Comparison of ENCODE assay signal across 11 mouse cellular contexts in genomic region chr7:45176356-45176755, GRCm38 (mm10). TPM values are rescaled to one million over a fixed set of nuclear protein-coding genes. Genes with fewer than 3 reads are reported as not detected.
A peak's percentile ranks its signal among the peaks of the same experiment; 100 is the strongest.
DNase-seq lines count a peak whose midpoint lies in the region; ATAC-seq lines count a peak whose summit lies in the region.
"Had no signal": no experiment of that assay in that cellular context is flagged by ENCODE, and none has a peak within 500 bp of the region (broad histone marks: within the 10 kb centered on the region; RNA-seq: fewer than 3 reads in every experiment).

No protein-coding gene starts in this region.

- no peak overlapping the region for H3K9ac ChIP-seq in lung, embryonic 15.5 days
- H3K9ac ChIP-seq in stomach, embryonic 16.5 days (ENCODE audit: low read length): no peak overlapping the region

- H3K4me2 ChIP-seq in lung, embryonic 15.5 days: no peak overlapping the region
- H3K4me2 ChIP-seq in stomach, embryonic 16.5 days (ENCODE audit: low read depth, low read length): peak overlapping the region; percentile 32; the same call in 1 of the 2 replicates

- H3K4me3 ChIP-seq in heart, embryonic 10.5 days: peak overlapping the region; percentile 40
- peak overlapping the region; percentile 9; the same call in 1 of the 2 replicates for H3K4me3 ChIP-seq in lung, embryonic 15.5 days
- H3K4me3 ChIP-seq in limb, embryonic 10.5 days: peak overlapping the region; percentile 40
- H3K4me3 ChIP-seq in stomach, embryonic 16.5 days (replicated peaks; ENCODE audit: low read length): no peak overlapping the region; the same call in 1 of the 2 replicates

- peaks cover 98% of the 10 kb centered on the region for H3K27me3 ChIP-seq in heart, embryonic 10.5 days (ENCODE audit: insufficient read depth, poor library complexity, severe bottlenecking)
- H3K27me3 ChIP-seq in lung, embryonic 15.5 days: peaks cover 95% of the 10 kb centered on the region
- peaks cover 98% of the 10 kb centered on the region for H3K27me3 ChIP-seq in limb, embryonic 10.5 days (ENCODE audit: low read depth, poor library complexity, severe bottlenecking)
- peaks cover 75% of the 10 kb centered on the region for H3K27me3 ChIP-seq in stomach, embryonic 16.5 days (ENCODE audit: control insufficient read depth, insufficient read depth, low read length)

- 5% methylated on average over 31 of the region's 31 CpGs for WGBS in heart, embryonic 10.5 days
- 4% methylated on average over 31 of the region's 31 CpGs for WGBS in lung, embryonic 15.5 days
- WGBS in limb, embryonic 10.5 days: 3% methylated on average over 31 of the region's 31 CpGs
- WGBS in stomach, embryonic 16.5 days: 3% methylated on average over 29 of the region's 31 CpGs

- H3K36me3 ChIP-seq in heart, embryonic 10.5 days: no peaks in the 10 kb centered on the region
- H3K36me3 ChIP-seq in lung, embryonic 15.5 days: no peaks in the 10 kb centered on the region
- H3K36me3 ChIP-seq in limb, embryonic 10.5 days: no peaks in the 10 kb centered on the region
- no peaks in the 10 kb centered on the region for H3K36me3 ChIP-seq in stomach, embryonic 16.5 days (ENCODE audit: control insufficient read depth, insufficient read depth, low read length)

- no peak for ATAC-seq in lung, embryonic 15.5 days (ENCODE audit: borderline replicate concordance, extremely low read depth, low FRiP score, low TSS enrichment)
- ATAC-seq in stomach, embryonic 16.5 days (ENCODE audit: insufficient read depth, low FRiP score): no peak

- no peak overlapping the region for H3K27ac ChIP-seq in heart, embryonic 10.5 days
- H3K27ac ChIP-seq in lung, embryonic 15.5 days: no peak overlapping the region
- peak overlapping the region; percentile 26; the same call in 1 of the 2 replicates for H3K27ac ChIP-seq in limb, embryonic 10.5 days
- no peak overlapping the region for H3K27ac ChIP-seq in stomach, embryonic 16.5 days (ENCODE audit: low read length)
- H3K27ac ChIP-seq: macrophage had no signal

- peaks cover 25% of the 10 kb centered on the region for H3K4me1 ChIP-seq in heart, embryonic 10.5 days
- 0 out of 2 replicates have a peak, but pooled peaks cover 10% of the 10 kb centered on the region for H3K4me1 ChIP-seq in lung, embryonic 15.5 days
- H3K4me1 ChIP-seq in limb, embryonic 10.5 days: peaks cover 26% of the 10 kb centered on the region
- H3K4me1 ChIP-seq in stomach, embryonic 16.5 days (ENCODE audit: control insufficient read depth, insufficient read depth, low read length): peaks cover 10% of the 10 kb centered on the region; the same call in 1 of the 2 replicates

- no peak for DNase-seq in heart, embryonic 10.5 days (ENCODE audit: low spot score)
- DNase-seq in heart, adult 9 months (ENCODE audit: low spot score in 2 of 2): no peak
- DNase-seq in lung, postnatal 25 days (ENCODE audit: low spot score): no peak
- DNase-seq in limb, embryonic 10.5 days (ENCODE audit: low spot score): peak; percentile 46
- DNase-seq in gastrocnemius, postnatal 4 days (ENCODE audit: low spot score in 2 of 2): no peak
- DNase-seq in urinary bladder, postnatal 4 days (ENCODE audit: low spot score in 2 of 2): no peak
- DNase-seq: thymus, postnatal 36 days had no signal

- H3K9me3 ChIP-seq in heart, embryonic 10.5 days: no peaks in the 10 kb centered on the region; the same call in 1 of the 2 replicates
- no peaks in the 10 kb centered on the region for H3K9me3 ChIP-seq in lung, embryonic 15.5 days
- H3K9me3 ChIP-seq in limb, embryonic 10.5 days (replicated peaks): no peaks in the 10 kb centered on the region
- no peaks in the 10 kb centered on the region; the same call in 1 of the 2 replicates for H3K9me3 ChIP-seq in stomach, embryonic 16.5 days (replicated peaks; ENCODE audit: control insufficient read depth, low read length)

RNA-seq across cellular contexts. Expression of gene Gfy, which starts 3.0 kb away (rescaled TPM):
- not detected in 2 replicates for polyA plus RNA-seq in heart, embryonic 10.5 days (2016; fragmentation: Nextera tagmentation; extraction: Ambion mirVana)
- not detected in 2 replicates for polyA plus RNA-seq in lung, embryonic 15.5 days (2015; fragmentation: Nextera tagmentation; extraction: Ambion mirVana)
- polyA plus RNA-seq in limb, embryonic 10.5 days (2016; fragmentation: Nextera tagmentation; extraction: Ambion mirVana): not detected in 2 replicates
- not detected in 2 replicates for polyA plus RNA-seq in stomach, embryonic 16.5 days (2015; fragmentation: Nextera tagmentation; extraction: Ambion mirVana)
- under 1 TPM; 0.34 to 0.42 TPM for total RNA-seq in gastrocnemius, postnatal 4 days (2021)
- polyA plus RNA-seq: macrophage had no signal

RNA-seq across cellular contexts. Expression of gene Pth2, which starts 4.4 kb away (rescaled TPM):
- 0.41 TPM in 1 of 2 replicates, not detected in the other for polyA plus RNA-seq in heart, embryonic 10.5 days (2016; fragmentation: Nextera tagmentation; extraction: Ambion mirVana)
- not detected in 2 replicates for polyA plus RNA-seq in lung, embryonic 15.5 days (2015; fragmentation: Nextera tagmentation; extraction: Ambion mirVana)
- polyA plus RNA-seq in limb, embryonic 10.5 days (2016; fragmentation: Nextera tagmentation; extraction: Ambion mirVana): not detected in 2 replicates
- not detected in 2 replicates for polyA plus RNA-seq in stomach, embryonic 16.5 days (2015; fragmentation: Nextera tagmentation; extraction: Ambion mirVana)
- not detected for total RNA-seq in gastrocnemius, postnatal 4 days (2021)
- total RNA-seq: layer of hippocampus, postnatal 10 days had no signal
- polyA plus RNA-seq: macrophage had no signal

RNA-seq across cellular contexts. Expression of gene Slc17a7, which starts 12.6 kb away (rescaled TPM):
- 0.76 and 1.4 TPM in 2 replicates for polyA plus RNA-seq in heart, embryonic 10.5 days (2016; fragmentation: Nextera tagmentation; extraction: Ambion mirVana)
- polyA plus RNA-seq in lung, embryonic 15.5 days (2015; fragmentation: Nextera tagmentation; extraction: Ambion mirVana): 0.33 and 0.55 TPM in 2 replicates
- polyA plus RNA-seq in limb, embryonic 10.5 days (2016; fragmentation: Nextera tagmentation; extraction: Ambion mirVana): 0.06 TPM in 1 of 2 replicates, not detected in the other
- 0.15 and 0.22 TPM in 2 replicates for polyA plus RNA-seq in stomach, embryonic 16.5 days (2015; fragmentation: Nextera tagmentation; extraction: Ambion mirVana)
- 1 to 10 TPM; 2.6 to 3.0 TPM for total RNA-seq in gastrocnemius, postnatal 4 days (2021)
- polyA plus RNA-seq: macrophage had no signal

RNA-seq across cellular contexts. Expression of gene Aldh16a1, which starts 22.0 kb away (rescaled TPM):
- polyA plus RNA-seq in heart, embryonic 10.5 days (2016; fragmentation: Nextera tagmentation; extraction: Ambion mirVana): 45.2 and 45.7 TPM in 2 replicates
- 54.8 and 56.8 TPM in 2 replicates for polyA plus RNA-seq in lung, embryonic 15.5 days (2015; fragmentation: Nextera tagmentation; extraction: Ambion mirVana)
- polyA plus RNA-seq in limb, embryonic 10.5 days (2016; fragmentation: Nextera tagmentation; extraction: Ambion mirVana): 54.2 and 63.7 TPM in 2 replicates
- polyA plus RNA-seq in stomach, embryonic 16.5 days (2015; fragmentation: Nextera tagmentation; extraction: Ambion mirVana): 39.5 and 49.2 TPM in 2 replicates
- 10 to 100 TPM; 34.8 to 51.6 TPM for total RNA-seq in gastrocnemius, postnatal 4 days (2021)

RNA-seq across cellular contexts. Expression of gene Pih1d1, which starts 22.3 kb away (rescaled TPM):
- polyA plus RNA-seq in heart, embryonic 10.5 days (2016; fragmentation: Nextera tagmentation; extraction: Ambion mirVana): 97.8 and 102 TPM in 2 replicates
- polyA plus RNA-seq in lung, embryonic 15.5 days (2015; fragmentation: Nextera tagmentation; extraction: Ambion mirVana): 100 and 103 TPM in 2 replicates
- polyA plus RNA-seq in limb, embryonic 10.5 days (2016; fragmentation: Nextera tagmentation; extraction: Ambion mirVana): 105 and 109 TPM in 2 replicates
- polyA plus RNA-seq in stomach, embryonic 16.5 days (2015; fragmentation: Nextera tagmentation; extraction: Ambion mirVana): 81.0 and 81.9 TPM in 2 replicates
- 10 to 100 TPM; 52.1 to 59.3 TPM for total RNA-seq in gastrocnemius, postnatal 4 days (2021)
